Mouse (Mus musculus) c-Kit-positive CD71-negative TER-119-negative erythroid progenitor cells, embryonic 14.5 days (primary cell): Measurements from ENCODE around the gene Foxp3.
A peak's percentile ranks its signal among the peaks of the same experiment; 100 is the strongest.

Experiments
- DNase-seq: peaks from one replicate; pipeline ENCODE4 v3.0.0-alpha.2; 2013; ENCODE audit warnings: low read depth

Gene Foxp3

DNA sequence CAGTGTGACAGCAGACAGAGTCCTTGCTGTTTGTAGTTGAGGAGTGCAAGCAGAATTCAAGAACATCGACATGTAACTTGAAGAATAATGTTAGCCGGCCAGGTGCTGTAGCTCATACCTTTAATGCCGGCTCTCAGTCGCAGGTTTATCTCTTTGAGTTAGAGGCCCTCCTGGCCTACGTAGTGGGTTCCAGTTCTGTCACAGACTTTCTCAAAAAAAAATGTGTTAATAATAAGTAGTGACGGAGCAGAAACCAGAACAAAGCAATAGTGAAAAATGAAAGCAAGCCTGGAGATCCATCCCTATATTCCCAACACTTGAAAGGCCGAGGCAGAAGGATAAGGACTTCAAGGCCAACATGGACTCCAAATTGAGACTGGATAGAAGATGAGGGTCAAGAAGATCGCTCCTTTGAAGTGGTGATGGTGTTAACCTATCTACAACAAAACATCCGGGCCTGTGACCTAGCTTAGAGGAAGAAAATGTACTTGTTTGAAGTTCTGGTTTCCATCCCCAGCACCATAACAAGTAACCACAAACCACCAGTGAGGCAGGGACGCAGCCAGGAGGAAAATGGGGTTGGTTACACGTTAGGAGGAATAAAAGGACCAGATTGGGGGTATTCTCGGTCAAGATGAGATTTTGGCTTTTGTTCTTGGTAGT lies 44.6 kb downstream of the Foxp3 start:
- no peak for DNase-seq

DNA sequence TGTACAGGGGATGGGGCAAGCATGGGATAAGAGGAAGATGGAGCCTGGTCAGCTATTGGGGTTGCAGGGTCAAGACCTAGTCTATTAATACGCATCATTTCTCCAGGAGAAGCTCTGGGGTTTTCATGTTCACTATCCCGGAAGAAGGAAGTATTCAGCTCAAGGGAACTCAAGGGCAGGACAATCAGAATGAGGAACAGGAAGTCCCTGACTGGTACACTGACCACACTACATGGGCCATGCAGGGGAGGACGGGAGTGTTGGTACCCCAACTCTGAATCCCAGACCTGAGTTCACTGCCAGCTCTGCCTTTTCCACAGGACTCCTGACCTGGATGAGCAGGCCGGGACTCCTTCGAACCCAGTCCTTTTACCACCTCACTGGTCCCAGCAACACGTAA lies 59.1 kb downstream of the Foxp3 start:
- DNase-seq, result no peak

DNA sequence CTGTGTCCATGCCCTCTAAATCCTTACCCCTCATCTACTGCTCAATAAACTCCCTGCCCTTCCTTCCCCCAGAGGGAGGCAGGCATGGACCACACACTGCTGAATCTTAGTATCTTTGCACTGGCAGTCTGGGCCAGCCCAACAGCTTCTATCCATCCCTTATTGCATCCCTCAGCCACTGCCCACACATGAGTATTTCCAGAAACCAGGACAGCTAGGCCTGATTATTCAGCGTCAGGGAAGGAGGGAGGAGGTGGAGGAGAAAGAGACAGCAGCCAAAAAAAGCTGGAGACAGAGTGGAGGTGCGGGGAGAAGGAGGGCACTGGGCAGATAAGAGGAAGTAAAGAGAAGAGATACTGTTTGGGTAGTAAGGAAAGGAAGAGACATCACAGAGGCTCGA lies 61.7 kb downstream of the Foxp3 start:
- DNase-seq, result no peak

DNA sequence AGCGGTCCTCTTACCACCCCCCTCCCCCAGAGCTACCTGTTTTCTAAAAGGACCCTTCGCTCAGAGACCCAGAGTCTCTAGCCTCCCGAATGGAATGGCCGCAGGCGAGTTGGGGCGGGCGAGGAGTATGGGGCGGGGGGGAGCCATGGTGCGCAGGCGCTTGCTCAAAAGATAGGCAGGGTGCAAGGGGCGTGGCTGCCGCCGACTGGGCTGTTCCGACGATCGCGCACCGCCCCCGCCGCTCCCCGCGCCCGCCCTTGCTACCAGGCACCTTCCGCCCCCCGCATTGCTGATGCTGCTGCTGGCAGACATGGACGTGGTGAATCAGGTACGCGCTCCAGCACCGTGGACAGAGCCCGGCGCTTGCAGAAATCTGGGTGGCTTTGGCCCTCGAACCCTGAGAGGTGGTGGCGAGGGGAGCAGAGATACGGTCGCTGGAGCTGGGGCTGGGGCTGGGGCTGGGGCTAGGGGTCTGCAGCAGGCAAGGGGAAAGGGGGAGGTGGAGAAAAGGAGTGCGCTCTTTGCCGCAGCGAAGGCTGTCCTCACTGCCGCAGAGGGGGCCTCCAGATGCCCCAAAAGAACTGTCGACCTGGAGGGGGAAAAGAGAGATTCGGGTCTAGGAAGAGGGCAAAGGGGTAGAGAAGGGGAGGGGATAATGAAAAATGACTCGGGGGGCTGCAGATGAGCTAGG lies 65.1 kb downstream of the Foxp3 start, which contains the start of gene Syp:
TSS of gene Syp (plus strand) at position 71 of the 691 bp plus-strand sequence.
- peak; percentile 58 for DNase-seq

DNA sequence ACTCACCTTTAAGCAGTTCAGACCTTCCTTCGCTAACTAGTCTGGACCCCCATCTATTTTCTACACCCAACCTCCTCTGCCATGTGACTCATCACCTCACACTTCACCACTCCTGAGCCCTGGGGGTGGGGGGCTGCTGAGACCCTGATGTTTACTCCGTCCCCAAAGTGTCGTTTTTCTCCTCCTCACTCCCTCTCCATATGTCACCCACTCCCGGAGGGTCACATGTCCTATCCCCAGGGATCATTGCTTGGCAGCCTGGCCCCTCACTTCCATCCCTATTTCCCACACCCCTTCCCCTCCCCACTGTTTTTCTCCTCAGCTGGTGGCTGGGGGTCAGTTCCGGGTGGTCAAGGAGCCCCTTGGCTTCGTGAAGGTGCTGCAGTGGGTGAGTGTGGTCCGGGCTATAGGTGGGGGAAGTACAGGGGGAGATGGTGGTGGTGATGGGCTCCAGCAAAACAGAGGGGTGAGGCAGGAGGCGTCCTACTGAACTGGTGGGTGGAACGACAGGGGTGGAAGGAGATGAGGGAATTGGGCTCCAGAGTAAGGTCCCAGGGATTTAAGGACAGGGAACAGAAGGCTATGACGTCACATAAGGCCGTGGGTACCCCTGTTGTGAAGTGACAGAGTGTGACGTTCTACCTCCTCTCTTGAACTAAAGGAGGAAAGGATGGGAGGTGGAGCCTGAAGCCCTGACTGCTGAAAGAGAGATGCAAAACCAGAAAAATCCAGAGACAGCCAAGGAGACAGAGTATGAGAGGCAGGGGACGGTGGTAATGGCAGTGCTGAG lies 66.3 kb downstream of the Foxp3 start:
- DNase-seq, result no peak

DNA sequence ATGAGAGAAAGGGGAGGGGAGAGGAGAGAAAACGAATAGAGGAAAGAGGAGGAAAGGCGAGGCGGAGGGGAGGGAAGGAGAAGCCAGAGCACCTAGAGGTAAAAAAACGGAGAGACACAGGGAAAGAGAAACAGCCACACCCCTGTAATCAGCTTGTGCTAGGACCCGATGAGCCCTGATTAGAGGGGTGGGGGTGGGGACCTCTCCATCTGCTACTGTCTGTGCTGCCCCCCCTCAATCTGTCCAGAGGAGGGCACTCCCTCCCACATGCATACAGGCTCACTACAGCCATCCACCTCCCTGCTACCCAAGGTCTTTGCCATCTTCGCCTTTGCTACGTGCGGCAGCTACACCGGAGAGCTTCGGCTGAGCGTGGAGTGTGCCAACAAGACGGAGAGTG lies 67.3 kb downstream of the Foxp3 start:
- DNase-seq, result no peak
